Mouse (Mus musculus): ENCODE results near the gene Thsd4.
A peak's percentile ranks its signal among the peaks of the same experiment; 100 is the strongest.

Gene Thsd4

GRCm38 (mm10) chr9:60124102-60124501 is 397.7 kb downstream of the Thsd4 start:
- DNase-seq = no peak

- DNase-seq = no peak
Observed at GRCm38 (mm10) chr9:60123066-60123465, 398.8 kb downstream of the Thsd4 start.

GRCm38 (mm10) chr9:60119846-60120245 is 402.0 kb downstream of the Thsd4 start:
- DNase-seq = no peak

DNA sequence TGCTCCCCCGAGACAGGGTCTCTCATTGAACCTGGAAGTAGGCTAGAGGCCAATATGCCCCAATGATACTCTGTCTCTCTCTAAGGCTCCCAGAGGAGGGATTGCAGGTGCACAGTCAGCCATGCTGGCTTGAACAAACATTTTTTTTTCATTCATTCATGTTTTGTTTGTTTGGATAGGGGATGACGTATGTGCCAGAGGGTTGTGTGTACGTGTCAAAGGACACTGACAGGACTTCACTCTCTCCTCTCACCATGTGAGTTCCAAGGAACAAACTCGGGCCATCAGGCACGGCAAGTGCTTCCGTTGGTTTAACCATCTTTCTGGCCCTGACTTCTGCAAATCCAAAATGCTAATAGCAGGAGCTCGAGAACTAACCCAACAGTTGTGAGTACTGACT is 404.0 kb downstream of the Thsd4 start:
- no peak for DNase-seq

DNA sequence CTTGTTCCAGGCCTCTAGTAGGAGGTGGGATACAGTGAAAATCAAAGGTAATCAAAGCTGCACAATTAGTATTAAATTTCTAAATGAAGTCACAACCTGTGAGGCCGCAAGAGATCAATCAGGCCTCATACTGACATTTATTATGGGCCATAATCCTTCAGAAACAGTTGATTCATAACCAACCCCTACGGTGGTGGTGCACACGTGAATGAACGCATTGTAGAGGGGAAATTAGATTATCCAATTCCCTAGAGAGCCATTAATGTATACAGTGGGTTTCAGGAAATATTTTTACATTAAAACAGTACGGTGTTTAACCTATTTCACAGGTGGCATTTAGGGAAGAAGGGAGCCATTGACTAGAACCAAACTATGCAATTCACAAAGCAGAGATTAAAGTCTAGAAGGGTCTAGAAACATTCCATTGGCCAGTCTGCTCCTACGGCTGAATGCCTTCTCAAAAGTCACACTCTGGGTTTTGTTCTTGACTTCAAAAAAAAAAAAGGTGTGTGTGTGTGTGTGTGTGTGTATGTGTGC is 406.1 kb downstream of the Thsd4 start:
- no peak for DNase-seq

DNA sequence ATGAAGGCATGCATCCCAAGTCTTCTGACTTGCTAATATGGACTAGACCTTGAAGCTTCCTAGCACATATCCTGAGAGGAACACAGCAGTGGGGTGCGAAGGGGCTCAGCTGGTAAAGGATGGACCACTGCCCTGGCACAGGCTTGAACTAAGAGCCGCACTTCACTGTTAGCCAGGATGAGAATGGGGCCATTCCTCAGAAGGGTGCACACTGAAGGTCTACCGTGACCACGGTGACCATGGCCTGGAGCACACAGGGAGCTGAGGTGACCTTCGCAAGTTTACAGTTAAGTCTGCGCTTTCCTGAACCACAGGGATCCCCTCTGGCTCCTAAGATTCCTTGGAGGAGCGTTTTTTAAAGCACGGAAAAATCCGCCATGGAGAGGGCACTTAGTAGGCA is 406.5 kb downstream of the Thsd4 start:
- DNase-seq = no peak

- no peak for DNase-seq
Observed at GRCm38 (mm10) chr9:60110200-60110599, 411.6 kb downstream of the Thsd4 start.

- DNase-seq = no peak
Observed at GRCm38 (mm10) chr9:60106683-60107082, 415.2 kb downstream of the Thsd4 start.

DNA sequence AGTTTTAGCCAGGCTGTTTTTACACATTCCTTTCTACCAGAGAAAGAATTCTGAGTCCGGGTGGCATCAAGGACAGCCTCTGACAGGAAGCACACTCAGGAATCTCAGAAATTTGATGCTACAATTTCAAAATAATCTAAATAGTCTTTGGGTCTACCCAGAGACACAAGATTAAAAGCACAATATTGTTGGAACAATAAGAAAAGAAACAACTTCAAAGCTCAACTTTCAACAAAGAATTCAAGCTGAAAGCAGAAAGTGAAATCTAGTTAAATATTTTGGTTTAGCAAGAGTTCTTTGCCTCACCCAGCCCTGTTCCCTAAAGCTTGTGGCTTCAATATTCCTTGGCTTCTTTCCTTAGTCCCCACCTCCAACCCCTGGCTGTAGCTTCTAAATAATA is 415.7 kb downstream of the Thsd4 start:
- DNase-seq = no peak

- DNase-seq = no peak
Observed at GRCm38 (mm10) chr9:60094211-60094610, 427.6 kb downstream of the Thsd4 start.

GRCm38 (mm10) chr9:60092428-60092827 is 429.4 kb downstream of the Thsd4 start:
- DNase-seq = no peak

DNA sequence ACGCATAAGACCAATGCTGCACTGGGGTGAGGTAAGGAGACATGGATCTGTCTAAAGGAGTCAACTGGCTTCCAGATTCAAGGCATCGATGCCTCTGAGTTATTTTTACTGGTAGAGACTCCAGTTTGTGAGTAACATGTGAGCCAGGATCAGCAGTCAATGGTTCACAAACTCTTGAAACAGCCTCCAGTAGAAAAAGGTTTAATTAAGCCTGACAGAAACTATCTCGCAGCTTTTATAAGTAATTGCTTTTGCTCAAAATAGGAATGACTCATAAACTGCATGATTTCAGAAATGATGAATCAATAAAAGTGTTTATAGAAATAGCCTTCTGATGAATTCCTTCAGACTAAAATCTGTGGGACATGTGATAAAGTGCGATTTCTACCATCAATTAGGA is 432.4 kb downstream of the Thsd4 start:
- no peak for DNase-seq

- peak; percentile 2 for DNase-seq
Observed at GRCm38 (mm10) chr9:60088101-60088500, 433.7 kb downstream of the Thsd4 start.

DNA sequence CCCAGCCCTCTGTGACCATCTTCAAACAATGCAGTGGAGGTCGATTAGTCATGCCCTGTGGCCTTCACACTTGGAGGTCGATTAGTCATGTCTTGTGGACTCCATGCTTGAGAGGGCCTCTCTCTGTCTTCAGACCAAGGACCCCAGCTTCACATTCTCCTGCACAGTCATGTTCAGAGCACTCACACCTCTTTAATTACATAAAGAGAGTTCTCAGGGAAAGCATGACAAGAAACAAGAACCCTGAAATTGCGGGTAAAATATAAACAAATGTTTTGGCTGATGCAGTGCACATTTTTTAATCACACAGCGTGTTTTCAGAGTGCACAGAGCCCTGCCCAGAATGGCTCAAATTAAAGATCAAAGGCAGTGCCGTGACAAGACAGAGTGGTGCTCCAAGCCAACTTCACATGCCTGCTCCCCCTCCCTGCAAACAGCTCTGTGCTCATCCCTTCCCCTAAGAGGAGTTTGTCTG is 439.7 kb downstream of the Thsd4 start:
- no peak for DNase-seq

- no peak for DNase-seq
Observed at GRCm38 (mm10) chr9:60077761-60078160, 444.1 kb downstream of the Thsd4 start.

- no peak for DNase-seq
Observed at GRCm38 (mm10) chr9:60076396-60076795, 445.4 kb downstream of the Thsd4 start.

DNA sequence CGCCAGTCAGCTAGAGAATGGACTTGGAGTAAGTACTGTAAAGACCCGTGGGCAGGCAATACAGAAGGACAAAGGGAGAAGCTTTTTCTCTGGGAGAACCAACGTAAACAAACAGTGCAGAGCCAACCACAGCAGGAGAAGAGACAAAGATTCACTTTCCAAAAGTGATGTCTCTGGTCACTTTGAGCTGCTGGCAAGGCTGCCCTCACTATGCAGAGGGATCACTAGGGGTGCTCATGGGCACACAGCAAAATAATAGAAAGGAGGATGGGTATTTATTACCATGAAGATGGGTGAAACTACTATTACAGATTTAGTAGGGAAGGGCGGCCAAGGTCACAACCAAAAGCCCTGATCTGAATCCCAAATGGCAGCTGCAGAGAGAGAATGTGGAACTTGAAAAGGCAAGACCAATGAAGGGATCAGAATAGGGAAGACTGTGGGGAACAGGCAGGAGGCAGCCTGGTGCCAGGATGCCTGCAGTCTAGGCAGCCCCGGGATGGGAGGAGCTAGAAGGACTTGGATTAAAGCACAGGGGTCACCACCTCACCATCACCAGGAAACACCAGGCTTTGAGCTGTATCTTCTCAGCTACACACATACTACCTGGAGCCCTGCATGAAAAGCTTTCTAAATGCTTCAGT is 450.1 kb downstream of the Thsd4 start:
- DNase-seq = no peak

DNA sequence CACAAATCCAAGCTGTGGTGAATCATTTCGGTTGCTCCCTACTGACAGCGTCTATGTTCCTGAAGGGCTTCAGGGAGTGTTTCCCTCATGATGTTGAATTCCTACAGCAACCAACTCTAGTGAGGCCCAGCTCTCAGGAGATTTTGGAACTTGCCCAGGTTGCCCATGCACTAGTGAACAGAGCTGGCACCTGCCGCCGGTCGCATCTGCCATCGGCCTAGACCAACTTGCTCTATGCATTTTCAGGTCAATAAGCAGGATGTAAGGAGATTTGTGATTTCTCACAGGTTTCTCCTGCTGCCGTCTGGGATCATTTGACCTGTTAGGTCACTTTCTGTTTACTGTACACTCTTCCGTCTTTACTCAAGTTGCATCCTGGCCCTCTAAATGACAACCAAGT is 454.6 kb downstream of the Thsd4 start:
- DNase-seq = no peak

- DNase-seq = no peak
Observed at GRCm38 (mm10) chr9:60065184-60065583, 456.7 kb downstream of the Thsd4 start.

GRCm38 (mm10) chr9:60063191-60063720 is 458.6 kb downstream of the Thsd4 start:
- DNase-seq = no peak

GRCm38 (mm10) chr9:60056131-60056530 is 465.7 kb downstream of the Thsd4 start:
- no peak for DNase-seq

DNA sequence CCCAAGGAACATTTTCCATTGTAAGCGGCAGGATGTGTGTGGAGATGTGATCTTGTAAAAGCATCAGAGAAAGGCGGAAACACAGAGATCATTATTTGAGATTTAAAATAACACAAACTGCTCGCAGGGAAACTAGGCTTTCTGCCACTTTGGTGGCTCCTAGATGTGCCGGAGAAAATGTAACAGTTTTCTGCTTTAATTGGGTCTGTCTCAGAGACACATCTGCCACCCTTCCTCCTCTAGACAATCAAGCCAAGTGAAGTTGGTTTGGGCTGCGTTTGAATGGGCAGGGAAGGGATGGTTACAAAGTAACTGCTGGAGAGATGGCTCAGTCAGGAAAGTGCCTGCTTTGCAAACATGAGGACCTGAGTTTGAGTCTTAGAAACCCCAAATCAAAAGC is 466.9 kb downstream of the Thsd4 start:
- no peak for DNase-seq

DNA sequence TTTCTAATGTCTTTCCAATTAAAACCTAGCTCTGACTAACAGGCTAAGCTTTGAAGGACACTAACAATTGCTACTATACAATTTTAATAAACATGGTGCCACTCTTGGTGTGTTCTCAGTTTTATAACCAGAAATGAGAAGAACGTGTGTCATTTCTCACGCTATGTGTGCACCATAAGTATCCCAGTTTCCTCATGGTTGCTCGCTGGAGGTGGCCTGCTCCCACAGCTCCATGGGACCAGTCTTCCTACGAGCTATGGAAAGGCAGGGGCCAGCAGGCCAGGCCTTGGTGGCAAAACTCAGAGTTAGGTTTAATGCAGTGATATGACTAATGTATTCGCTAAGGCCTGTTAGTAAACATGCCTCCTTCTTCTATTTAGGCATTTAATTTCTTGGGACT is 468.7 kb downstream of the Thsd4 start:
- DNase-seq = no peak

- no peak for DNase-seq
Observed at GRCm38 (mm10) chr9:60052415-60052814, 469.4 kb downstream of the Thsd4 start.

DNA sequence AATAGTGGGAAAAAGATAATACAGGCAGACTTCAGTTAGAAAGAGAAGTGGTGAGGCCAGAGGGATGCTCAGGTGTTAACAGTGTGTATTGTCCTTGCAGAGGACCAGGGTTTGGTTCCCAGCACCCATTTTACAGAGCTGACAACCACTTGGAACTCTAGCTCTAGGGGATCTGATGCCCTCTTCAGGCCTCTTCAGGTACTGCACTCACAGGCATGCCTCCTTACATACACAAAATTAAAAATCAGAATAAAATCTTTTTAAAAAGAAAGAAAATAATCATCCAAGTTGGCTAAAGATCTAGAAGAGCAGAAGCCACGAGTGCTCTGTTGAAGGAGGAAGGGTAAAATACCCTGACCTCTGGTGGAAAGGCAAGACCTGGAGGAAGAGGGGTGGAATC is 478.7 kb downstream of the Thsd4 start:
- no peak for DNase-seq
